Mouse (Mus musculus) stomach, embryonic 14.5 days (tissue): ENCODE results near the gene Nemf. TPM values are rescaled to one million over a fixed set of nuclear protein-coding genes. Genes with fewer than 3 reads are reported as not detected.
A peak's percentile ranks its signal among the peaks of the same experiment; 100 is the strongest.

Source experiments
- ATAC-seq: fragments of 200-750 bp; cut with Nextera tagmentation; 2 replicates; pipeline ENCODE4 v1.8.0; 2017; ENCODE audit warnings: low read depth, moderate TSS enrichment; ENCODE audit not compliant: insufficient number of reproducible peaks, insufficient read depth, low FRiP score
- H3K27ac ChIP-seq: fragments of 300-500 bp; sonication (generic); 2 replicates; pipeline ENCODE4 v1.5.1; 2014; ENCODE audit warnings: mild to moderate bottlenecking, low read length, moderate library complexity, mixed read lengths
- H3K27me3 ChIP-seq: fragments of 300-500 bp; sonication (generic); 2 replicates; pipeline ENCODE4 v1.6.1; 2014; ENCODE audit warnings: low read length, control low read depth, mixed read lengths; ENCODE audit not compliant: control insufficient read depth, insufficient read depth
- H3K36me3 ChIP-seq: fragments of 300-500 bp; sonication (generic); 2 replicates; pipeline ENCODE4 v1.6.1; 2014; ENCODE audit warnings: mild to moderate bottlenecking, control low read depth, low read length, moderate library complexity, mixed read lengths; ENCODE audit not compliant: control insufficient read depth, insufficient read depth
- H3K4me1 ChIP-seq: fragments of 300-500 bp; sonication (generic); 2 replicates; pipeline ENCODE4 v1.6.1; 2014; ENCODE audit warnings: low read length, control low read depth, mixed read lengths; ENCODE audit not compliant: control insufficient read depth, insufficient read depth
- H3K4me2 ChIP-seq: fragments of 300-500 bp; sonication (generic); replicated peaks from 2 replicates; pipeline ENCODE4 v1.6.1; 2014; ENCODE audit warnings: low read depth, low read length, control low read depth
- H3K4me3 ChIP-seq: fragments of 300-500 bp; sonication (generic); 2 replicates; pipeline ENCODE4 v1.5.1; 2014; ENCODE audit warnings: low read depth, low read length, control low read depth
- H3K9ac ChIP-seq: fragments of 300-500 bp; sonication (generic); replicated peaks from 2 replicates; pipeline ENCODE4 v1.6.1; 2014; ENCODE audit warnings: low read depth, mild to moderate bottlenecking, control low read depth, low read length, moderate library complexity, mixed read lengths
- H3K9me3 ChIP-seq: fragments of 300-500 bp; sonication (generic); 2 replicates; pipeline ENCODE4 v1.6.1; 2016; ENCODE audit warnings: low read depth, low read length, control low read depth; ENCODE audit not compliant: control insufficient read depth
- WGBS: fragments of 180-500 bp; shearing (Covaris S2); extraction: QIAGEN DNeasy Blood & Tissue Kit; methylation state at CpG from one replicate; pipeline ENCODE4 v1.1.7; 2014; 5-methylcytosine and 5-hydroxymethylcytosine counted together
- polyA plus RNA-seq: library from polyadenylated mRNA; unstranded; fragments of >200 nt; fragmentation: Nextera tagmentation; extraction: Ambion mirVana; gene quantifications from 2 replicates; pipeline ENCODE4 v1.2.1, GENCODE M21; 2014

The Nemf gene
- polyA plus RNA-seq, 1 experiment from 2014 or later, result 114 TPM

DNA sequence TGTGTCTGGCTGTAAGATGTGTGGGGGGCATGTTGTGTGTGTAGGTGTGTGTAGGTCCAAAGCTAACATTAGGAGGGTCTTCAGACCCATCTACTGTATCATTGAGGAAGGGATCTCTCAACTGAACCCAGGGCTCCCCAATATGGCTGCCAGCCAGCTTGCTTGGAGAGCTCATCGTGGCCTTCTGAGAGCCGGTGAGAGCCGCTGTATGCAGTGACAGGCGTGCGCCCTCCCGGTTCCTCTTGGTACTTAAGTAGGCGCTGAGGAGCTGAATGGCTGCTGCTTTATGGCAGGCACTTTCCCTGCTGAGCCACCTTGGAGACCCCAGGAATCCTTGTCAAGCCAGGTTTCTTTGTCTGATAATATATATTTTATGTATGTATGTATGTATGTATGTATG, 50.6 kb downstream of the Nemf start:
- no peak overlapping the region for H3K4me2 ChIP-seq
- no peak overlapping the region for H3K27ac ChIP-seq
- ATAC-seq, result no peak
- H3K4me3 ChIP-seq, result no peak overlapping the region
- no peak overlapping the region for H3K9ac ChIP-seq
- H3K27me3 ChIP-seq, result no peaks in the 10 kb centered on the region
- 91% methylated on average over 7 of the region's 7 CpGs for WGBS
- peaks cover 92% of the 10 kb centered on the region for H3K36me3 ChIP-seq
- H3K9me3 ChIP-seq, result no peaks in the 10 kb centered on the region
- H3K4me1 ChIP-seq, result no peaks in the 10 kb centered on the region

DNA sequence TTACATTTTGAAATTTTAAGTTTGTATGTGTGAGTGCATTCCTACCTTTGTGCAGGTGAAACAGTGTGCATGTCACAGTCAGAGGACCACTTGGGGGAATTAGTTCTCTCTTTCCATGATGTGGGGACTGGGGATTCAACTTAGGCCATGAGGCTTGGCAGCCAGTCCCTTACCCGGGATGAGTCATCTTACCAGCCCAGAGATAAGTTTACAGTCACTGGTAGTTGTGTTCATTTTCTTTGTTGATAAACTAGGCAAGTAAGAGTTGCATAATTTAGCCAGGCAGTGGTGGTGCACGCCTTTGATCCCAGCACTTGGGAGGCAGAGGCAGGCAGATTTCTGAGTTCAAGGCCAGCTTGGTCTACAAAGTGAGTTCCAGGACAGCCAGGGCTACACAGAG, 52.9 kb downstream of the Nemf start:
- Histone ChIP-seq H3K27ac (no peak overlapping the region), H3K4me3 (no peak overlapping the region), H3K36me3 (peaks cover 70% of the 10 kb centered on the region), H3K4me1 (0 out of 2 replicates have a peak, but pooled peaks cover 2% of the 10 kb centered on the region), H3K4me2 (no peak overlapping the region), H3K9ac (no peak overlapping the region), H3K27me3 (no peaks in the 10 kb centered on the region), H3K9me3 (no peaks in the 10 kb centered on the region)
- 94% methylated on average over 2 of the region's 2 CpGs for WGBS
- ATAC-seq, result no peak

DNA sequence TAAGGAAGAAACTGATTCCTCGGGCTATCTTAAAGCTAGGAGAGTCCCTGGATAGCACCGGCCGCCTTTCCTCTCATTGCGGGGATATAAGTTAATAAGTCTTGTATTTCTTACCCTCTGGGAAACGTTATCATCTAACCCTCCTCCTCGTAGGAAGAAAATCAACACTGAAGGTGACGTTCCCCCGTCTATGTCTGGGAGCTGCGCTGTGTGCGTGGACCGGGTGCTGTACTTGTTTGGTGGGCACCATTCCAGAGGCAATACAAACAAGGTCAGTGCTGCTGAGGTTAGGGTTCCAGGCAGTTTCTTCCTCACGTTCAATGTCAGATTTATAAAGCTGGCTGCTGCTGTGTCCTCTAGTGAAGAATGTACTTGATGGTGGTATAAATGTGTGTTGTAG, 54.8 kb downstream of the Nemf start:
- ATAC-seq, result no peak
- peaks cover 52% of the 10 kb centered on the region for H3K36me3 ChIP-seq
- H3K9me3 ChIP-seq, result no peaks in the 10 kb centered on the region
- no peak overlapping the region for H3K4me2 ChIP-seq
- no peaks in the 10 kb centered on the region for H3K27me3 ChIP-seq
- peaks cover 11% of the 10 kb centered on the region for H3K4me1 ChIP-seq
- H3K27ac ChIP-seq, result no peak overlapping the region
- H3K4me3 ChIP-seq, result no peak overlapping the region
- H3K9ac ChIP-seq, result no peak overlapping the region
- 95% methylated on average over 12 of the region's 12 CpGs for WGBS

DNA sequence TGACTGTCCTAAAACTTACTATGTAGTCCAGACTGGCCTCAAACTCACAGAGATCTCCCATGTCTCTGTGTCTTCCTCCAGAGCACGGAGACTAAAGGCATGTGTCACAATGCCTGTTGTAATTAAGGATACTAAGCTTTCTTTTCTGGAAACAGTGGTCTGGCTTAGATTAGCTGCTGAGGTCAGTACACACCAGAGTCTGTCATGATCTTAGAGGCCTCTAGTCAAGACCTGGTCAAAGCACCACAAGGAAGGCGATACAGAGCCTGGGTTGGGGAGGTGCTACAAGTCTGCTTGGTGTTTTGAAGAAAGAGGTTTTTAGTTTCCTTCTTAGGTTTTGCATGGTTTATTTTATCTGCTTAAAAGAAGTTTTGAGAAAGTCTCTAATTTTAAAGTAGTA, 56.6 kb downstream of the Nemf start:
- Histone ChIP-seq H3K9ac (no peak overlapping the region), H3K4me3 (no peak overlapping the region), H3K4me1 (peaks cover 11% of the 10 kb centered on the region), H3K27me3 (no peaks in the 10 kb centered on the region), H3K27ac (no peak overlapping the region), H3K36me3 (peaks cover 34% of the 10 kb centered on the region), H3K9me3 (no peaks in the 10 kb centered on the region), H3K4me2 (no peak overlapping the region)
- ATAC-seq, result no peak
- WGBS, result 86% methylated on average over 2 of the region's 2 CpGs

DNA sequence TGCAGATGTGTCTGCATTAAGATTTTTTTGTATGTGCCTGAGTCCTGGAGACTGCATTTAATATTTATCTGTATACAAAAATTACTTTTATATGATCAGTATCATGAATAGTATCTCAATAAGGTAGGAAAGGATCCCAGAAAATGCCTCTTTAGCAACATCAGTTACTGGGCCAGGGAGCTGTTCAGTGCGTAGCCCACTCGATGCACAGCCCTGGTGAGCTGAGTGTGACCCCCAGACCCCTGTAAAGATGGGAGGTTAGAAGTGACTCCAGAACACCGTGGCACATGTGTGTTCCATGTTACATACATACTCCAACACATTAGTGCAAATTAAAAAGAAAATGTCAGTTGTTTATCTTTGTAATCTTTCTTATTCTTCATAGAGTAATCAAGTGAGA, 57.1 kb downstream of the Nemf start:
- whole genome bisulfite sequencing, result 84% methylated on average over 3 of the region's 3 CpGs
- no peak overlapping the region for H3K4me2 ChIP-seq
- no peaks in the 10 kb centered on the region for H3K9me3 ChIP-seq
- no peak overlapping the region for H3K4me3 ChIP-seq
- no peak overlapping the region for H3K9ac ChIP-seq
- peaks cover 11% of the 10 kb centered on the region for H3K4me1 ChIP-seq
- ATAC-seq, result no peak
- peaks cover 28% of the 10 kb centered on the region for H3K36me3 ChIP-seq
- H3K27ac ChIP-seq, result no peak overlapping the region
- H3K27me3 ChIP-seq, result no peaks in the 10 kb centered on the region

DNA sequence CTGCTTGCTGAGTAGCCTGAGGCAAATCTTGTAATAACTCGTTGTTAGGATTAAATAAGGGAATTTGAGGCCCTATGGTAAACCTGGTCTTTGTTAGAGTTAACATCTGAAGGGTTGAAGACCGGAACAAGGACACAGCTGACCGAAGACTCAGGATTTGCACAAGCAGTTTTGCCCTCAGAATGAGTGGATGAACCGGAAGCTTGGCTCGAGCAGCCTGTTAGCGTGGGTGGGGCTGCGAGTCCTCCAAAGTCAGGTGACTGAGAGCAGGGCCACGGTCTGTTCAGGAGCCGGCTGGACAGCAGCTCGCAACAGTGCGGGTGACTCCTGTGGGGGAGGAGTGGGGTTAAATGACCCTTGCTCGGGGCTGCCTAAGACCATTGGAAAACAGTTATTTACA, 57.7 kb downstream of the Nemf start:
- H3K27me3 ChIP-seq, result no peaks in the 10 kb centered on the region
- no peak for ATAC-seq

DNA sequence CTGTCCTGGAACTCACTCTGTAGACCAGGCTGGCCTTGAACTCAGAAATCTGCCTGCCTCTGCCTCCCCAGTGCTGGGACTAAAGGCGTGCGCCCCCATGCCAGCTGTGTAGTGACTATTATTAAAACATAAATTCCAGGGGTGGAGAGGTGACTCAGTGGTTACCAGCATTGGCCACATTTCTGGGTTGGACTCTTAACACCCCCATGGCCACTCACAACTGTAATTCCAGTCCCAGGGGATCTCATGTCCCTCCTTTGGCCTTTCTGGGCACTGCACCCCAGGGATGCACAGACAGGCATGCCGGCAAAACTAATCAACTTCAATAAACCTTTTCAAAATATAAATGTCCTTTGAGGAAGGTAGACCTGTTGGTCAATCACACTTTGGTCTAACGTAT, 58.7 kb downstream of the Nemf start:
- H3K4me3 ChIP-seq, result peak overlapping the region; percentile 97; the same call in 1 of the 2 replicates
- H3K9ac ChIP-seq, result no peak overlapping the region
- H3K4me2 ChIP-seq, result peak overlapping the region; percentile 69; the same call in 1 of the 2 replicates
- no peaks in the 10 kb centered on the region for H3K27me3 ChIP-seq
- H3K4me1 ChIP-seq, result peaks cover 11% of the 10 kb centered on the region
- ATAC-seq, result no peak
- 94% methylated on average over 4 of the region's 4 CpGs for WGBS
- no peak overlapping the region for H3K27ac ChIP-seq
- no peaks in the 10 kb centered on the region for H3K9me3 ChIP-seq
- peaks cover 17% of the 10 kb centered on the region for H3K36me3 ChIP-seq

More for the DNA sequence above, 57.7 kb downstream of the Nemf start:
- no peak overlapping the region for H3K27ac ChIP-seq
- H3K4me3 ChIP-seq, result no peak overlapping the region
- no peak overlapping the region; the same call in 1 of the 2 replicates for H3K4me2 ChIP-seq
- no peak overlapping the region for H3K9ac ChIP-seq
- H3K4me1 ChIP-seq, result peaks cover 11% of the 10 kb centered on the region
- H3K9me3 ChIP-seq, result no peaks in the 10 kb centered on the region
- 63% methylated on average over 12 of the region's 12 CpGs for WGBS
- H3K36me3 ChIP-seq, result peaks cover 23% of the 10 kb centered on the region

DNA sequence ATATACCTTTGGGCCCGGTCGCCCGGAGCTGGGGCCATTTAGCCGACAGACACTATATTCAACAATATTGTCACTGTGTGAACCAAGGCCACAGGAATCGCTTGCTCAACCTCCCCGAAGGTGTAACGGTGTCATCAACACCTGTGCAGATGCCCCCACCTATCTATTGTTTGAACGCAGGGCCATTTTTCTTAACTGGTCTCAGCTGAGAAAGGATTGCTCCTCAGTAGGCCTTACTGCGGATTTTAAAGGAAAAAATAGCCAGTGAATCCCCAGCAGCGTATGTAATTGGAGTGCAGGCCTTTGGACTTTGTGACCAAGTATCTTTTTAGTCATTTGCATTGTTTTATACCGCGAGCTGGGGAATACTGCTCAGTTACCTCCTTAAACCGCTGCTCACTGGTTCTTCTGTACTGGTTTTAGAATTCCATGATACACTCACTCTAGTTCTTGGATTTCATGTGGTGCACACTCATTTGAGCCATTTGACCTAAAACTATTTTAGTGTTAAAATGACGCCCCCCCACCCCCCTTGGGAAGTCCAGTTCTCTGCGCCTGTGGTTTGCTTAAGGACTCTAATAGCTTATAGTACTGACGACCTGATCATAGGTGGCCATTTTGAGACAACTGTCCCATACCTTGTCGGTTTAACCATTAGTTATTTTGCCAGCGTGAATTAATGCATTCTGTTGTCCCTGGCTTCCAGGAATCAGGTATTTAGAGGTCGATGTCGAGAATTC, 59.4 kb downstream of the Nemf start:
- Histone ChIP-seq H3K36me3 (peaks cover 12% of the 10 kb centered on the region), H3K4me1 (peaks cover 11% of the 10 kb centered on the region), H3K4me3 (peak overlapping the region; percentile 97), H3K4me2 (peak overlapping the region; percentile 69), H3K27me3 (no peaks in the 10 kb centered on the region), H3K9ac (peak overlapping the region; percentile 94), H3K27ac (peak overlapping the region; percentile 96), H3K9me3 (no peaks in the 10 kb centered on the region)
- ATAC-seq, result no peak
- 15% methylated on average over 20 of the region's 20 CpGs for WGBS
